In the genomic region with DNA sequence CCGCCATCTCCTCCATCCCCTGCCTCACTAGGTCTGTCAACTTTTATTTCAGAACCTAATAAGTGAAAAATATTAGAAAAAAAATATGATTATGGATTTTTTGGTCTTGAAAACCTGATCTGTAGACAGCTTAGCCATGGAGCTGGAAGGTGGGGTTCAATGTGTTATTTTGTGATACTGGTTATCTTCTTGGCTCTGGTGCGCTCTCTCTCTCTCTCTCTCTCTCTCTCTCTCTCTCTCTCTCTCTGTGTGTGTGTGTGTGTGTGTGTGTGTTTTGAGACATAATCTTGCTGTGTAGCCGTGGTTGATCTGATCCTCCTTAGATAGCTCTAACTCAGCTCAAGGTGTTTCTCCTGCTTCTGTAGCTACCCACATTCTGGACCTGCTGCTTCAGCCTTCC, we compare ENCODE assay signal across 16 mouse cellular contexts. TPM values are rescaled to one million over a fixed set of nuclear protein-coding genes. Genes with fewer than 3 reads are reported as not detected.
DNase-seq lines count a peak whose midpoint lies in the region; ATAC-seq lines count a peak whose summit lies in the region.
"Had no signal": no experiment of that assay in that cellular context is flagged by ENCODE, and none has a peak within 500 bp of the region (broad histone marks: within the 10 kb centered on the region; RNA-seq: fewer than 3 reads in every experiment).

No protein-coding gene starts in this region.

- H3K9ac ChIP-seq in liver, embryonic 12.5 days: peak overlapping the region; percentile 59
- H3K9ac ChIP-seq in hindbrain, embryonic 12.5 days: no peak overlapping the region
- H3K9ac ChIP-seq: embryonic facial prominence, embryonic 12.5 days had no signal

- peak overlapping the region; percentile 21 for H3K4me3 ChIP-seq in liver, embryonic 12.5 days
- no peak overlapping the region for H3K4me3 ChIP-seq in hindbrain, embryonic 12.5 days
- H3K4me3 ChIP-seq: embryonic facial prominence, embryonic 12.5 days had no signal

- no peaks in the 10 kb centered on the region for H3K36me3 ChIP-seq in liver, embryonic 12.5 days
- H3K36me3 ChIP-seq in hindbrain, embryonic 12.5 days: no peaks in the 10 kb centered on the region
- H3K36me3 ChIP-seq: embryonic facial prominence, embryonic 12.5 days had no signal

- H3K27me3 ChIP-seq in liver, embryonic 12.5 days (replicated peaks): peaks cover 2% of the 10 kb centered on the region; the same call in 1 of the 2 replicates
- no peaks in the 10 kb centered on the region for H3K27me3 ChIP-seq in hindbrain, embryonic 12.5 days
- H3K27me3 ChIP-seq: embryonic facial prominence, embryonic 12.5 days had no signal

- H3K4me1 ChIP-seq in liver, embryonic 12.5 days: peaks cover 60% of the 10 kb centered on the region
- H3K4me1 ChIP-seq in hindbrain, embryonic 12.5 days: peaks cover 5% of the 10 kb centered on the region

- WGBS in liver, embryonic 12.5 days (ENCODE audit: insufficient replicate concordance): 36% methylated on average over 3 of the region's 3 CpGs
- WGBS in hindbrain, embryonic 12.5 days: 89% methylated on average over 3 of the region's 3 CpGs

- ATAC-seq in liver, embryonic 12.5 days: peak; percentile 90
- ATAC-seq in megakaryocyte-erythroid progenitor cell, adult 5-6 weeks (replicated peaks; ENCODE audit: low FRiP score, low TSS enrichment, poor library complexity, severe bottlenecking): peak; percentile 47
- no peak for ATAC-seq in hindbrain, embryonic 12.5 days (ENCODE audit: low FRiP score)
- ATAC-seq: hindbrain, embryonic 16.5 days had no signal

- peak overlapping the region; percentile 98 for H3K27ac ChIP-seq in liver, embryonic 12.5 days
- no peak overlapping the region for H3K27ac ChIP-seq in hindbrain, embryonic 12.5 days
- H3K27ac ChIP-seq: embryonic facial prominence, embryonic 12.5 days had no signal

- peak; percentile 36 for DNase-seq in spleen, adult 12 weeks (ENCODE audit: low spot score)
- no peak for DNase-seq in spleen, postnatal 14 days (ENCODE audit: low spot score in 2 of 2)
- DNase-seq in c-Kit-positive CD71-positive TER-119-positive erythroid progenitor cells, embryonic 14.5 days (ENCODE audit: low spot score): peak; percentile 87
- DNase-seq in urinary bladder, postnatal 36 days (ENCODE audit: low spot score in 2 of 2): no peak
- DNase-seq: adrenal gland, adult 8-10 months had no signal

- peak overlapping the region; percentile 63 for H3K4me2 ChIP-seq in liver, embryonic 12.5 days
- no peak overlapping the region for H3K4me2 ChIP-seq in hindbrain, embryonic 12.5 days (replicated peaks)
- H3K4me2 ChIP-seq: embryonic facial prominence, embryonic 12.5 days had no signal

- H3K9me3 ChIP-seq in liver, embryonic 12.5 days (replicated peaks): no peaks in the 10 kb centered on the region
- H3K9me3 ChIP-seq in hindbrain, embryonic 12.5 days (replicated peaks): no peaks in the 10 kb centered on the region
- H3K9me3 ChIP-seq: embryonic facial prominence, embryonic 12.5 days had no signal

RNA-seq across cellular contexts. Expression of gene Nol6, which starts 5.6 kb away (rescaled TPM):
- 21.9 and 22.0 TPM in 2 replicates for polyA plus RNA-seq in liver, embryonic 12.5 days (2016; fragmentation: Nextera tagmentation; extraction: Ambion mirVana)
- 44.6 and 49.1 TPM in 2 replicates for total RNA-seq in megakaryocyte-erythroid progenitor cell, adult 5-6 weeks (2014; fragmentation: Nextera tagmentation)
- 24.8 and 26.9 TPM in 2 replicates for total RNA-seq in megakaryocyte-erythroid progenitor cell, adult 5-6 weeks (2017)
- polyA plus RNA-seq in hindbrain, embryonic 12.5 days (2016; fragmentation: Nextera tagmentation; extraction: Ambion mirVana): 29.0 and 33.6 TPM in 2 replicates

RNA-seq across cellular contexts. Expression of gene Ube2r2, which starts 5.7 kb away (rescaled TPM):
- 39.9 and 44.8 TPM in 2 replicates for polyA plus RNA-seq in liver, embryonic 12.5 days (2016; fragmentation: Nextera tagmentation; extraction: Ambion mirVana)
- total RNA-seq in megakaryocyte-erythroid progenitor cell, adult 5-6 weeks (2014; fragmentation: Nextera tagmentation): 86.7 and 101 TPM in 2 replicates
- total RNA-seq in megakaryocyte-erythroid progenitor cell, adult 5-6 weeks (2017): 36.5 and 46.2 TPM in 2 replicates
- 101 and 113 TPM in 2 replicates for polyA plus RNA-seq in hindbrain, embryonic 12.5 days (2016; fragmentation: Nextera tagmentation; extraction: Ambion mirVana)

RNA-seq across cellular contexts. Expression of gene Aqp3, which starts 31.9 kb away (rescaled TPM):
- 20.9 and 22.3 TPM in 2 replicates for polyA plus RNA-seq in liver, embryonic 12.5 days (2016; fragmentation: Nextera tagmentation; extraction: Ambion mirVana)
- 1.1 TPM in 1 of 2 replicates, not detected in the other for total RNA-seq in megakaryocyte-erythroid progenitor cell, adult 5-6 weeks (2014; fragmentation: Nextera tagmentation)
- total RNA-seq in megakaryocyte-erythroid progenitor cell, adult 5-6 weeks (2017): 1.2 TPM in 1 of 2 replicates, not detected in the other
- polyA plus RNA-seq in hindbrain, embryonic 12.5 days (2016; fragmentation: Nextera tagmentation; extraction: Ambion mirVana): 0.77 and 0.97 TPM in 2 replicates
- total RNA-seq: common myeloid progenitor, adult 5-6 weeks; heart, postnatal 25 days; layer of hippocampus, adult 18-20 months; layer of hippocampus, postnatal 36 days; left cerebral cortex, postnatal 25 days; liver, adult 2 months had no signal
- polyA plus RNA-seq: liver, adult 2 months had no signal

Comparison
In these comparisons a context has a peak if more than half of its experiments do, and no peak if none do; other contexts are left out.
1. DNase-seq: peak in spleen, adult 12 weeks (single experiment) and c-Kit-positive CD71-positive TER-119-positive erythroid progenitor cells, embryonic 14.5 days (single experiment); none in spleen, postnatal 14 days (0 of 2) and urinary bladder, postnatal 36 days (0 of 2).
2. RNA of gene Aqp3, which starts 31.9 kb away (polyA plus RNA-seq): 20.9 to 22.3 TPM in liver, embryonic 12.5 days; 0.77 to 0.97 TPM in hindbrain, embryonic 12.5 days; every median in the first group is over 10 times any median in the second.